Mouse (Mus musculus): ENCODE measurements around the gene Afap1l2. TPM values are rescaled to one million over a fixed set of nuclear protein-coding genes. Genes with fewer than 3 reads are reported as not detected.

Afap1l2 gene
- polyA plus RNA-seq, 1 experiment = 7.0 TPM

DNA sequence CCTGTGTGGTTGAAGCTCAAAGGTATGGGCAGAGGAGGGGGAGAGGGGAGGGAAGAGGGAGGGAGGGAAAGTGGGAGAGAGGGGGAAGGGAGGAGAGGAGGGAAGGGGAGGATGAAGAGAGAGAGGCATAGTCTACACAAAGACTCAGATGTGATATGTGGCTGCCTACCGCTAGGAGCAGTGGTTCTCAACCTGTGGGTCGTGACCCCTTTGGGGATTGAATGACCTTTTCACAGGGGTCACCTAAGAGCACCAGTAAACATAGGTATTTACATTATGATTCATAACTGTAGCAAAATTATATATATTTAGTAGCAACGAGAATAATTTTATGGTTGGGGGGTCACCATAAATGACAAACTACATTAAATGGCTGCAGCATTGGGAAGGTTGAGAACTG lies 74.2 kb downstream of the Afap1l2 start:
- Histone ChIP-seq H3K4me1 (ENCODE audit: control insufficient read depth, insufficient read depth, low read length) (no peaks in the 10 kb centered on the region), H3K4me3 (ENCODE audit: insufficient read depth, low read length) (no peak overlapping the region), H3K27ac (ENCODE audit: insufficient read depth, low read length) (no peak overlapping the region)
- TF ChIP-seq POLR2A (IDR thresholded peaks at IDR 0.05; ENCODE audit: extremely low read depth, insufficient read depth, low read length) = no peak
- no peak for TF ChIP-seq CTCF (IDR thresholded peaks at IDR 0.05; ENCODE audit: extremely low read depth, insufficient read depth, low read length)

DNA sequence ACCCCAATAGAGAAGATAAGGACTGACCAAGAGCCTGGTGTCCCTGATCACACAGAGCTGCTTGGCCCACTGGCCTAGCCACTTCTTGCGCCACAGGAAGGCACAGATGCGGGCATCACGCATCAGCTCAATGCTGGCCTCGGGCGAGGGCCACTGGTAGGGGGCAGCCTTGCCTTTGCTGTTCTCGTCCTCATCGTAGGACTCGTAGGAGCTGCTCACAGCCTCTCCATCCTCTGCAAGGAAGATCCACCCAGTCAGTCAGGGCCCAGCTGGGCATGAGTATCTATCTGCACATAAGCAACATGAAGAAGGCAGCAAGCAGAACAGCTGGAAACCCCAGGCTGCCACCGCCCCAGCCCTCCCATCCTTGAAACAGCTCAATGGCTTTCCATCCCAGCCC lies 78.0 kb downstream of the Afap1l2 start:
- peak; percentile 7; the same call in 1 of the 2 replicates for TF ChIP-seq CTCF (IDR thresholded peaks at IDR 0.05; ENCODE audit: extremely low read depth, insufficient read depth, low read length)
- TF ChIP-seq POLR2A (IDR thresholded peaks at IDR 0.05; ENCODE audit: extremely low read depth, insufficient read depth, low read length) = no peak
- no peak overlapping the region for H3K27ac ChIP-seq (ENCODE audit: insufficient read depth, low read length)
- H3K4me3 ChIP-seq (ENCODE audit: insufficient read depth, low read length) = no peak overlapping the region
- H3K4me1 ChIP-seq (ENCODE audit: control insufficient read depth, insufficient read depth, low read length) = no peaks in the 10 kb centered on the region

DNA sequence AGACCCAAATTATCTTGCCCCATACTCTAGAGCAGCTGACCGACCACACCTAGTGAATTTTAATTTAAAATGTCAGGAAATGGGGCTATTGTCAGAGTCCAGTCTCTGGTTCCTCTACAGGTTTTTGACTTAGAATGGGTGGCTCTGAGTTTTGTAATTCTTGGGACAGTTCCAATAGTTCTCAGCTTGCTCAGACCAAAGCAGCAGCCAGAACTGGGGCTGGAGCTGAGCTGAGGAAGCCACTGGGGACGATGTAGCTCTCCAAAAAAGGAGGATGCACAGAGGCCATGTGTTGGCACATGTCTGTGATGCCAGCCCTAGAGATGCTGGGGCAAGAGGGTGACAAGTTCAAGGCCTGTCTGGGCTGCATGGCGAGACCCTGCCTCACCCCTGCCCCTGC lies 78.6 kb downstream of the Afap1l2 start:
- H3K4me1 ChIP-seq (ENCODE audit: control insufficient read depth, insufficient read depth, low read length) = no peaks in the 10 kb centered on the region
- TF ChIP-seq POLR2A (IDR thresholded peaks at IDR 0.05; ENCODE audit: extremely low read depth, insufficient read depth, low read length) (no peak), CTCF (IDR thresholded peaks at IDR 0.05; ENCODE audit: extremely low read depth, insufficient read depth, low read length) (no peak)
- no peak overlapping the region for H3K27ac ChIP-seq (ENCODE audit: insufficient read depth, low read length)
- H3K4me3 ChIP-seq (ENCODE audit: insufficient read depth, low read length) = no peak overlapping the region

DNA sequence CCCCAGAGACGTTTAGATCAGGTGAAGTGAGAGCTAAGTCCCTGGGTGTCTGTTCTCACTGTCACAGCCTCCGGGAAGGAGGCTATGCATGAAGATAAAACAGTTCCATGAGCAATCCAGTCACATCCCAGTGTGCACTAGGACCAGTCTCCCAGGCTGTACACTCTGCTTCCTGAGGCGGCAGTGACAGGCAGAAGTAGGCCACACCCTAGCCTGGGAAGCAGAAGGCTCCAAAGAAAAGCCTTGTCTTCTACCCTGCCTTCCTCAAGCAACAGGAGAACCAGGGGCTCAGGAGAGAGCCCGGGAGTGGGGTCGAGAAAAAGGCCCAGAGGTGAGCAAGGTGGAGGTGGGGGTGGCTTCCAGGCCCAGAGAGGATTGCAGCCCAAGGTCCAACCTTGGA lies 86.3 kb downstream of the Afap1l2 start:
- H3K27ac ChIP-seq (ENCODE audit: insufficient read depth, low read length) = no peak overlapping the region
- TF ChIP-seq CTCF (IDR thresholded peaks at IDR 0.05; ENCODE audit: extremely low read depth, insufficient read depth, low read length) = no peak
- no peak for TF ChIP-seq POLR2A (IDR thresholded peaks at IDR 0.05; ENCODE audit: extremely low read depth, insufficient read depth, low read length)
- no peaks in the 10 kb centered on the region for H3K4me1 ChIP-seq (ENCODE audit: control insufficient read depth, insufficient read depth, low read length)

DNA sequence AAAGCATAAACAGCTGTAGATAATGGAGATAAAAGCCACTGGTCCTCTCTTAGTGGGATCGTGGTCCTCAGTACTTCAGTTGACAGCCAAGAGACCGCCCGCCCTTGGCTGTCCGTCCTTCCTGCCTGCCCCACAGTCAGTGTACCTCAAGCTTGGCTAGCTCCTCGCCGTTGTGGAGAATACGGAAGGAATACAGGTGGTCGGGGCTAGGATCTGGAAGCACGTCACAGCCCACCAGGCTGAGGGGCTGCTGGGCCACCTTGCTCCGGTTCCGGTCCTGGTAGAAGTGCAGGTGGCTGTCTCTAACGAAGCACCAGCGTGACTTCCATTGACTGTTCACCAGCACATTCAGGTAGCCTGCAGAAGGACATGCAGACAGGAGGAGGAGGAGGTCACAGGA lies 87.8 kb downstream of the Afap1l2 start:
- H3K27ac ChIP-seq (ENCODE audit: insufficient read depth, low read length) = no peak overlapping the region
- H3K4me3 ChIP-seq (ENCODE audit: insufficient read depth, low read length) = no peak overlapping the region
- TF ChIP-seq CTCF (IDR thresholded peaks at IDR 0.05; ENCODE audit: extremely low read depth, insufficient read depth, low read length) = no peak
- TF ChIP-seq POLR2A (IDR thresholded peaks at IDR 0.05; ENCODE audit: extremely low read depth, insufficient read depth, low read length) = no peak
- no peaks in the 10 kb centered on the region for H3K4me1 ChIP-seq (ENCODE audit: control insufficient read depth, insufficient read depth, low read length)

More for the DNA sequence above, 86.3 kb downstream of the Afap1l2 start:
- no peak overlapping the region for H3K4me3 ChIP-seq (ENCODE audit: insufficient read depth, low read length)

DNA sequence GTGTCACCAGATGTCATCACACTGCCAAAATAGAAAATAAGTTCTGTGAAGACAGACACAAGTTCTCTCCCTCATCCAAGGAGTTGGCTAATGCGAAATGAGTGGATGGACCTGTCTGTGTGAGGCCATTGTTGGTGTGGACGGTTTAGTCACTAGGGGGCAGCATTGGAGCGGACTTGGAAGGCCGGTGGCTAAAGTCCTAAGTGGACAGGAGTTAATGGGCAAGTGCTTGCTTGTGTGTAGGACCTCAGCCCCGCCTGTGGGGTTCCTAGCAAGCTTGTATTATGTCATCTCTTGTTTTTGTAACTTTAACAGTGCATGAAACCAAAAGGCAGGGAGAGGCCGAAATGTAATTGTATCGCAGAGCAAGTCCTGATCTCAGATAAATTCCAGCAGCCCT lies 88.4 kb downstream of the Afap1l2 start:
- H3K27ac ChIP-seq (ENCODE audit: insufficient read depth, low read length) = no peak overlapping the region
- TF ChIP-seq CTCF (IDR thresholded peaks at IDR 0.05; ENCODE audit: extremely low read depth, insufficient read depth, low read length) = peak; percentile 97
- no peak for TF ChIP-seq POLR2A (IDR thresholded peaks at IDR 0.05; ENCODE audit: extremely low read depth, insufficient read depth, low read length)
- no peaks in the 10 kb centered on the region for H3K4me1 ChIP-seq (ENCODE audit: control insufficient read depth, insufficient read depth, low read length)
- no peak overlapping the region for H3K4me3 ChIP-seq (ENCODE audit: insufficient read depth, low read length)

DNA sequence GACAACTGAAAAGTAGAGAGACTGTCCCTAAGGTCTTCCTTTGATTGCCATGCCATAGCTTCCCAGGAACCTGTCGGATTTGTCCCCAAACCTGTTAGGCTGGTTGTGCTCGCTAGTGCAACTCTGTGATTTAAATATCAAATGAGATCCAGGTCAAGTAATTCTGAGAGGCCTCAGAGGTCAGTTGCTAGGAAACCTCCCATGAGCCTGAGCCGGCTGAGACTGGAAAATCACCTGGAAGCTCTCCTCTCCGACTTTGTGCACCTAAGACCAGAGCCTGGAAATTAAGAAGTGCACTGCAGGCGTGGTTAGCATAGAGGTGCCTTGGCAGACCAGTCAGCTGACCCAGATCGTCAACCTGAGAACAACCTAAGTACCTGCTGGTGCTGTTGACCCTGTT lies 92.9 kb downstream of the Afap1l2 start:
- TF ChIP-seq CTCF (IDR thresholded peaks at IDR 0.05; ENCODE audit: extremely low read depth, insufficient read depth, low read length) (no peak), POLR2A (IDR thresholded peaks at IDR 0.05; ENCODE audit: extremely low read depth, insufficient read depth, low read length) (no peak)
- no peak overlapping the region for H3K4me3 ChIP-seq (ENCODE audit: insufficient read depth, low read length)
- H3K27ac ChIP-seq (ENCODE audit: insufficient read depth, low read length) = no peak overlapping the region
- no peaks in the 10 kb centered on the region for H3K4me1 ChIP-seq (ENCODE audit: control insufficient read depth, insufficient read depth, low read length)

DNA sequence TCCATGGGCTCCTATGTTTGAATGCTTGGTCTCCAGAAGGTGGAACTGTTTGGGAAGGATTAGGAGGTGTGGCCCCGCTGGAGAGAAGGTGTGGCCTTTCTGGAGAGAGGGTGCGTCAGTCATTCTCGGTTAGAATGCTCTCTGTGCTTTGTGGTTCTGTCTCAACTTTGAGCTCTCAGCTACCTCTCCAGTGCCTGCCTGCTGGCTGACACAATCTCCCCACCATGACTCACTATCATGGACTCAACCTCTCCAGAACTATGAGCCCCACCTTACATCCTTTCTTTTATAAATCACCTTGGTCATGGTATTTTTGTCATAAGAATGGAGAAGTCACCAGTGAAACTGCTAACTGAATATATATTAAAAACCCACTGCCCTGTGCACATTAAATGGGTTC lies 93.4 kb downstream of the Afap1l2 start:
- no peaks in the 10 kb centered on the region for H3K4me1 ChIP-seq (ENCODE audit: control insufficient read depth, insufficient read depth, low read length)
- no peak overlapping the region for H3K4me3 ChIP-seq (ENCODE audit: insufficient read depth, low read length)
- TF ChIP-seq CTCF (IDR thresholded peaks at IDR 0.05; ENCODE audit: extremely low read depth, insufficient read depth, low read length) = no peak
- no peak for TF ChIP-seq POLR2A (IDR thresholded peaks at IDR 0.05; ENCODE audit: extremely low read depth, insufficient read depth, low read length)
- no peak overlapping the region for H3K27ac ChIP-seq (ENCODE audit: insufficient read depth, low read length)

DNA sequence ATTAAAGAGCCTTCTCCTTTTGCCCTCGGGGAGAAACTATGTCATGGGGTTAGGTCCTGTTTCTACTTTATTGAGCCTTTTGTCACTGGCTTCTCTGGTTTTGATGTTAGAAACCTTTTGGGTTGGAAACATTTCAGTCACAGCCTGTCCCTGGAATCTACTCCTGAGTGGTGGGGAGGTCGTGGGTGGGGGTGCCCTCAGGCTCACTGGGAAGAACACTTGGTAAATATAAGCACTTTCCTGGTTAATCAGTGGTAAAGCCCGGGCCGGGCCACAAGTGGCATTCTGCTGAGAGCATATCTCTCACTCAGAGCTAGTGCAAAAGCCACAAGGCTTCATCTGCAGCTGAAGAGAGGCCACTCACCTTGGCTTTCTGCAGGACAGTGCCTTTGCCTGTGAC lies 94.3 kb downstream of the Afap1l2 start:
- no peak for TF ChIP-seq CTCF (IDR thresholded peaks at IDR 0.05; ENCODE audit: extremely low read depth, insufficient read depth, low read length)
- no peak for TF ChIP-seq POLR2A (IDR thresholded peaks at IDR 0.05; ENCODE audit: extremely low read depth, insufficient read depth, low read length)
- Histone ChIP-seq H3K27ac (ENCODE audit: insufficient read depth, low read length) (no peak overlapping the region), H3K4me3 (ENCODE audit: insufficient read depth, low read length) (no peak overlapping the region), H3K4me1 (ENCODE audit: control insufficient read depth, insufficient read depth, low read length) (no peaks in the 10 kb centered on the region)

DNA sequence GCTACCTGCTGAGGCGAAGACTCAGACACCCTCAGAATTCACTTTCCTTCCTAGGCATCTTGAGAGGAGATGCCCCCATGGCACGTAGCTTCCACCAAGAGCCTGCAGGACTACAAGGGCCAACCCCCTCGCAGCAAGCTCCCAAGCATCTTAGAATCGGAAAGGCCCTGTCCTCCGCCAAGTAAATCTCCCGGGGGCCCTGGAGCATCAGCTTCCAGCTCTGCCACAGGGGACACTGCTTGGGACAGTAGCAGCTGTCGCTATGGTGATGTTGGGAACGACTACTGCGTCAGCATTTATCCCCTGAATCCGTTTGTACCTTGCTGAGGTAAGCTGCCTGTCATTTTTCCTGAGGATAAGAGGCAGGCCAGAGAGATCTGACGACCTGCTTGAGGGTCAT lies 97.5 kb downstream of the Afap1l2 start:
- Histone ChIP-seq H3K4me3 (ENCODE audit: insufficient read depth, low read length) (no peak overlapping the region), H3K4me1 (ENCODE audit: control insufficient read depth, insufficient read depth, low read length) (no peaks in the 10 kb centered on the region), H3K27ac (ENCODE audit: insufficient read depth, low read length) (no peak overlapping the region)
- no peak for TF ChIP-seq POLR2A (IDR thresholded peaks at IDR 0.05; ENCODE audit: extremely low read depth, insufficient read depth, low read length)
- no peak for TF ChIP-seq CTCF (IDR thresholded peaks at IDR 0.05; ENCODE audit: extremely low read depth, insufficient read depth, low read length)
